9 mouse cellular contexts compared by ENCODE assay signal in the genomic region with DNA sequence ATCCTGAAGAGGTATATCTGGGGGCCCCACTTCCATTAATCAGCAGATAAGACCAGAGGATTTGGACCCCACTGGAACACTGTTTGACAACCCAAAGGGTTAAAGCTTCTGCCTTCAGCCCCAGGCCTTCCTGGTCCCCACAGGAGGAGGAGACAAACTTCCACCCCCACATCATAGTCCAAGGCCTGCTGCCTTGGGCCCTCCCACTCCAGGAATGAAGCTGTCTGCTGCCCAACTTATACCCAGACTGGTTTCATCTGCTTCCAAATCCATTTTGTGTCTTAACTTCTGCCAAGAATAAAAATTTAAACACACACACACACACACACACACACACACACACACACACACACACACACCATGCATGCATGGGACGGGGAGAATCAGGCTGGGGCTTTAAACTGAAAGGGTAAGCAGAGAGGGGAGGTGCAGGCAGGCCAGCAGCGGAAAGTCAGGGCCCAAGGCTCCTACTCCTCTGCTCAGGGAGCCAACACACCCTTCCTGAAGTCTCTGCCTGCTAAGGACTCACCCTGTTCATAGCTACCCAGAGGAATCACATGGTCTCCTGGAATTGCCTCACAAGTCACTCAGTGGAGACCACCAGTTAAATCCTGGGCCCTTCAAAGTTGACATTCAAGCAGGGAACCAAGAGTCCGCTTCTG. TPM values are rescaled to one million over a fixed set of nuclear protein-coding genes. Genes with fewer than 3 reads are reported as not detected.
DNase-seq lines count a peak whose midpoint lies in the region; ATAC-seq and TF ChIP-seq lines count a peak whose summit lies in the region.
"Had no signal": no experiment of that assay in that cellular context is flagged by ENCODE, and none has a peak within 500 bp of the region (broad histone marks: within the 10 kb centered on the region; RNA-seq: fewer than 3 reads in every experiment).

No protein-coding gene starts in this region.

- H3K4me2 ChIP-seq in kidney, embryonic 14.5 days (replicated peaks; ENCODE audit: low read depth, low read length), result no peak overlapping the region
- H3K4me2 ChIP-seq in forebrain, embryonic 11.5 days (ENCODE audit: low read depth, low read length, severe bottlenecking), result no peak overlapping the region
- H3K4me2 ChIP-seq in limb, embryonic 15.5 days, result peak overlapping the region; percentile 3; the same call in 1 of the 2 replicates
- no peak overlapping the region for H3K4me2 ChIP-seq in liver, embryonic 11.5 days

- 29% methylated on average over 3 of the region's 3 CpGs for WGBS in kidney, embryonic 14.5 days
- 44% methylated on average over 3 of the region's 3 CpGs for WGBS in kidney, adult 2 months
- WGBS in forebrain, embryonic 11.5 days, result 72% methylated on average over 2 of the region's 3 CpGs
- WGBS in limb, embryonic 15.5 days, result 18% methylated on average over 3 of the region's 3 CpGs
- 68% methylated on average over 3 of the region's 3 CpGs for WGBS in liver, embryonic 11.5 days

- H3K4me3 ChIP-seq in kidney, embryonic 14.5 days (ENCODE audit: low read length), result no peak overlapping the region
- no peak overlapping the region for H3K4me3 ChIP-seq in kidney, adult 2 months (ENCODE audit: insufficient read depth, low read depth, low read length)
- H3K4me3 ChIP-seq in forebrain, embryonic 11.5 days (ENCODE audit: low read depth, low read length), result no peak overlapping the region
- H3K4me3 ChIP-seq in limb, embryonic 15.5 days, result no peak overlapping the region
- no peak overlapping the region for H3K4me3 ChIP-seq in liver, embryonic 11.5 days (ENCODE audit: low read depth, low read length)

- no peak for TF ChIP-seq POLR2A in kidney, adult 2 months (IDR thresholded peaks at IDR 0.05; ENCODE audit: low read depth, low read length)

- no peak overlapping the region for H3K9ac ChIP-seq in kidney, embryonic 14.5 days (ENCODE audit: low read depth, low read length)
- H3K9ac ChIP-seq in forebrain, embryonic 11.5 days (ENCODE audit: low read length), result 0 out of 2 replicates have a peak overlapping the region, but pooled peaks have one; percentile 17
- no peak overlapping the region for H3K9ac ChIP-seq in limb, embryonic 15.5 days
- H3K9ac ChIP-seq in liver, embryonic 11.5 days (ENCODE audit: low read depth, low read length), result no peak overlapping the region

- no peak for TF ChIP-seq CTCF in kidney, adult 2 months (conservative IDR thresholded peaks at IDR 0.05; ENCODE audit: insufficient read depth, insufficient read length, low read depth, low read length)

- no peaks in the 10 kb centered on the region for H3K36me3 ChIP-seq in kidney, embryonic 14.5 days (ENCODE audit: control insufficient read depth, insufficient read depth, low read length)
- H3K36me3 ChIP-seq in kidney, adult 2 months (ENCODE audit: control insufficient read depth, insufficient read depth, low read length), result no peaks in the 10 kb centered on the region
- H3K36me3 ChIP-seq in forebrain, embryonic 11.5 days (ENCODE audit: control insufficient read depth, insufficient read depth, low read length), result no peaks in the 10 kb centered on the region
- peaks cover 8% of the 10 kb centered on the region for H3K36me3 ChIP-seq in limb, embryonic 15.5 days
- H3K36me3 ChIP-seq in liver, embryonic 11.5 days (ENCODE audit: control insufficient read depth, insufficient read depth, low read length), result no peaks in the 10 kb centered on the region

- H3K4me1 ChIP-seq in kidney, embryonic 14.5 days (ENCODE audit: control insufficient read depth, insufficient read depth, low read length), result peaks cover 63% of the 10 kb centered on the region
- 0 out of 2 replicates have a peak, but pooled peaks cover 3% of the 10 kb centered on the region for H3K4me1 ChIP-seq in kidney, adult 2 months (ENCODE audit: control insufficient read depth, insufficient read depth, low read length)
- peaks cover 34% of the 10 kb centered on the region for H3K4me1 ChIP-seq in forebrain, embryonic 11.5 days (replicated peaks; ENCODE audit: control insufficient read depth, insufficient read depth, low read length)
- H3K4me1 ChIP-seq in limb, embryonic 15.5 days, result peaks cover 88% of the 10 kb centered on the region
- peaks cover 3% of the 10 kb centered on the region; the same call in 1 of the 2 replicates for H3K4me1 ChIP-seq in liver, embryonic 11.5 days (replicated peaks; ENCODE audit: control insufficient read depth, insufficient read depth, low read length)

- no peak for DNase-seq in kidney, adult 2 months
- DNase-seq in adrenal gland, postnatal 14 days, result peak; percentile 76
- no peak for DNase-seq in forebrain, embryonic 11.5 days (ENCODE audit: low spot score)
- DNase-seq in liver, embryonic 11.5 days (ENCODE audit: low spot score), result no peak
- no peak for DNase-seq in frontal cortex, adult 2 months (ENCODE audit: extremely low spot score in 1 of 2, low spot score in 1 of 2)
- DNase-seq in layer of hippocampus, adult 18-20 months (ENCODE audit: low spot score in 2 of 2), result no peak
- DNase-seq: right cerebral cortex, adult 18-20 months had no signal

- peak; percentile 68; the same call in 1 of the 2 replicates for ATAC-seq in kidney, embryonic 14.5 days (ENCODE audit: low FRiP score, low TSS enrichment)
- no peak for ATAC-seq in forebrain, embryonic 11.5 days (replicated peaks; ENCODE audit: low FRiP score)
- ATAC-seq in limb, embryonic 15.5 days (ENCODE audit: insufficient number of reproducible peaks, low FRiP score, low TSS enrichment, low read depth), result peak; percentile 59; the same call in 1 of the 2 replicates
- no peak for ATAC-seq in liver, embryonic 11.5 days (replicated peaks; ENCODE audit: low FRiP score)

- no peaks in the 10 kb centered on the region for H3K27me3 ChIP-seq in kidney, embryonic 14.5 days (ENCODE audit: control insufficient read depth, insufficient read depth, low read length)
- H3K27me3 ChIP-seq in kidney, adult 2 months (replicated peaks; ENCODE audit: control insufficient read depth, insufficient read depth, low read length), result no peaks in the 10 kb centered on the region
- H3K27me3 ChIP-seq in forebrain, embryonic 11.5 days (ENCODE audit: control insufficient read depth, insufficient read depth, low read length), result no peaks in the 10 kb centered on the region
- H3K27me3 ChIP-seq in limb, embryonic 15.5 days, result no peaks in the 10 kb centered on the region
- no peaks in the 10 kb centered on the region for H3K27me3 ChIP-seq in liver, embryonic 11.5 days (replicated peaks; ENCODE audit: control insufficient read depth, insufficient read depth, low read length)

- H3K9me3 ChIP-seq in kidney, embryonic 14.5 days (ENCODE audit: control insufficient read depth, low read length), result no peaks in the 10 kb centered on the region
- no peaks in the 10 kb centered on the region for H3K9me3 ChIP-seq in forebrain, embryonic 11.5 days (ENCODE audit: control insufficient read depth, low read length)
- no peaks in the 10 kb centered on the region for H3K9me3 ChIP-seq in limb, embryonic 15.5 days
- no peaks in the 10 kb centered on the region for H3K9me3 ChIP-seq in liver, embryonic 11.5 days (ENCODE audit: control insufficient read depth, low read length)

- peak overlapping the region; percentile 71; the same call in 1 of the 2 replicates for H3K27ac ChIP-seq in kidney, embryonic 14.5 days (ENCODE audit: low read depth, low read length)
- no peak overlapping the region for H3K27ac ChIP-seq in kidney, adult 2 months (ENCODE audit: insufficient read depth, low read depth, low read length)
- no peak overlapping the region for H3K27ac ChIP-seq in forebrain, embryonic 11.5 days (ENCODE audit: low read depth, low read length)
- peak overlapping the region; percentile 77 for H3K27ac ChIP-seq in limb, embryonic 15.5 days
- no peak overlapping the region; the same call in 1 of the 2 replicates for H3K27ac ChIP-seq in liver, embryonic 11.5 days (ENCODE audit: low read depth, low read length)

RNA-seq across cellular contexts. Expression of a gene that starts 16.5 kb away (rescaled TPM):
- 15.2 and 23.5 TPM in 2 replicates for polyA plus RNA-seq in kidney, embryonic 14.5 days (2014; fragmentation: Nextera tagmentation; extraction: Ambion mirVana)
- polyA plus RNA-seq in kidney, adult 2 months (2012; rRNA removed), result 8.5 and 8.8 TPM in 2 replicates
- total RNA-seq in adrenal gland, postnatal 14 days (2021), result 43.0 and 46.3 TPM in 2 replicates
- 35.6 and 35.9 TPM in 2 replicates for polyA plus RNA-seq in forebrain, embryonic 11.5 days (2014; fragmentation: Nextera tagmentation; extraction: Ambion mirVana)
- 56.1 and 57.6 TPM in 2 replicates for polyA plus RNA-seq in limb, embryonic 15.5 days (2015; fragmentation: Nextera tagmentation; extraction: Ambion mirVana)
- polyA plus RNA-seq in liver, embryonic 11.5 days (2014; fragmentation: Nextera tagmentation; extraction: Ambion mirVana), result 3.6 and 4.7 TPM in 2 replicates
- 7.9 and 8.5 TPM in 2 replicates for polyA plus RNA-seq in frontal cortex, adult 2 months (2012; rRNA removed)
- total RNA-seq in layer of hippocampus, adult 18-20 months (2021), result 10 to 100 TPM; 11.5 to 11.6 TPM

Comparison
In these comparisons a context has a peak if more than half of its experiments do, and no peak if none do; other contexts are left out.
1. H3K27ac ChIP-seq: peak in kidney, embryonic 14.5 days (single experiment) and limb, embryonic 15.5 days (single experiment); none in kidney, adult 2 months (single experiment), forebrain, embryonic 11.5 days (single experiment) and liver, embryonic 11.5 days (single experiment).
2. ATAC-seq: peak in kidney, embryonic 14.5 days (single experiment) and limb, embryonic 15.5 days (single experiment); none in forebrain, embryonic 11.5 days (single experiment) and liver, embryonic 11.5 days (single experiment).